In genomic region chr9:120739953-120740524, GRCm38 (mm10) we compare ENCODE assay signal across 10 mouse cellular contexts.
DNase-seq lines count a peak whose midpoint lies in the region; ATAC-seq and TF ChIP-seq lines count a peak whose summit lies in the region.
"Had no signal": no experiment of that assay in that cellular context is flagged by ENCODE, and none has a peak within 500 bp of the region (broad histone marks: within the 10 kb centered on the region; RNA-seq: fewer than 3 reads in every experiment).

No protein-coding gene starts in this region.

- TF ChIP-seq EP300 in lung, postnatal 0 days (IDR thresholded peaks at IDR 0.05): no peak

- H3K27me3 ChIP-seq in lung, postnatal 0 days (replicated peaks; ENCODE audit: insufficient read depth, low read length): no peaks in the 10 kb centered on the region
- no peaks in the 10 kb centered on the region for H3K27me3 ChIP-seq in limb, embryonic 13.5 days
- no peaks in the 10 kb centered on the region for H3K27me3 ChIP-seq in thymus, adult 2 months (ENCODE audit: control insufficient read depth, insufficient read depth, low read length)

- H3K9ac ChIP-seq in lung, postnatal 0 days (replicated peaks; ENCODE audit: low read depth): no peak overlapping the region
- no peak overlapping the region; the same call in 1 of the 2 replicates for H3K9ac ChIP-seq in limb, embryonic 13.5 days

- intact Hi-C loops in gastrocnemius, adult 2 months (cut with DNase I): no loop called here
- intact Hi-C loops in gastrocnemius, postnatal 36 days (cut with DNase I): loop anchor here (5.0 kb wide), 1 partner anchor 138 kb away; no protein-coding TSS in a partner anchor

- H3K27ac ChIP-seq in gastrocnemius, adult 2 months: peak overlapping the region; percentile 77
- H3K27ac ChIP-seq in lung, postnatal 0 days (ENCODE audit: low read length): peak overlapping the region; percentile 83
- peak overlapping the region; percentile 88 for H3K27ac ChIP-seq in limb, embryonic 13.5 days
- no peak overlapping the region for H3K27ac ChIP-seq in thymus, adult 2 months (ENCODE audit: control insufficient read depth, insufficient read depth, low read length)

- WGBS in lung, postnatal 0 days: 35% methylated on average over 6 of the region's 6 CpGs
- WGBS in limb, embryonic 13.5 days: 36% methylated on average over 6 of the region's 6 CpGs
- WGBS in thymus, adult 2 months: 92% methylated on average over 6 of the region's 6 CpGs

- DNase-seq in gastrocnemius, adult 2 months: no peak
- DNase-seq in gastrocnemius, postnatal 36 days: no peak
- DNase-seq in lung, postnatal 0 days (ENCODE audit: low spot score): no peak
- no peak for DNase-seq in lung, postnatal 4 days
- DNase-seq in layer of hippocampus, adult 11-12 months (ENCODE audit: low spot score): no peak
- DNase-seq in thymus, adult 2 months: no peak
- DNase-seq: cerebellum, postnatal 36 days; right cerebral cortex, postnatal 14 days had no signal

- H3K4me2 ChIP-seq in lung, postnatal 0 days (replicated peaks; ENCODE audit: low read depth, low read length): no peak overlapping the region
- no peak overlapping the region for H3K4me2 ChIP-seq in limb, embryonic 13.5 days (replicated peaks)

- no peak overlapping the region for H3K4me3 ChIP-seq in gastrocnemius, adult 2 months
- no peak overlapping the region for H3K4me3 ChIP-seq in lung, postnatal 0 days (ENCODE audit: low read depth, low read length)
- no peak overlapping the region for H3K4me3 ChIP-seq in limb, embryonic 13.5 days
- no peak overlapping the region for H3K4me3 ChIP-seq in thymus, adult 2 months (ENCODE audit: control insufficient read depth, insufficient read depth, low read length)

- peaks cover 6% of the 10 kb centered on the region; the same call in 1 of the 2 replicates for H3K4me1 ChIP-seq in lung, postnatal 0 days (ENCODE audit: insufficient read depth, low read depth, low read length)
- peaks cover 35% of the 10 kb centered on the region for H3K4me1 ChIP-seq in limb, embryonic 13.5 days
- H3K4me1 ChIP-seq in thymus, adult 2 months (replicated peaks; ENCODE audit: control insufficient read depth, insufficient read depth, low read length): 0 out of 2 replicates have a peak, but pooled peaks cover 3% of the 10 kb centered on the region

- no peak for TF ChIP-seq CTCF in gastrocnemius, adult 2 months (IDR thresholded peaks at IDR 0.05)
- TF ChIP-seq CTCF in lung, postnatal 0 days (IDR thresholded peaks at IDR 0.05): no peak
- no peak for TF ChIP-seq CTCF in thymus, adult 2 months (IDR thresholded peaks at IDR 0.05; ENCODE audit: borderline replicate concordance, control insufficient read depth, extremely low read depth, insufficient read depth, low read length, poor library complexity)

- H3K9me3 ChIP-seq in lung, postnatal 0 days (ENCODE audit: low read length): no peaks in the 10 kb centered on the region
- H3K9me3 ChIP-seq in limb, embryonic 13.5 days: no peaks in the 10 kb centered on the region

- no peak for TF ChIP-seq POLR2A in thymus, adult 2 months (IDR thresholded peaks at IDR 0.05; ENCODE audit: control insufficient read depth, extremely low read depth, insufficient read depth, low read length, poor library complexity)

- H3K36me3 ChIP-seq in lung, postnatal 0 days (ENCODE audit: insufficient read depth, low read length): no peaks in the 10 kb centered on the region
- H3K36me3 ChIP-seq in limb, embryonic 13.5 days: no peaks in the 10 kb centered on the region
- no peaks in the 10 kb centered on the region for H3K36me3 ChIP-seq in thymus, adult 2 months (ENCODE audit: control insufficient read depth, insufficient read depth, low read length)

- no peak for ATAC-seq in lung, postnatal 0 days
- ATAC-seq in limb, embryonic 13.5 days (ENCODE audit: low FRiP score, low read depth): no peak
- ATAC-seq in frontal cortex, adult (ENCODE audit: low TSS enrichment): no peak
